Mouse (Mus musculus) cerebellum, postnatal 4 days (tissue): ENCODE measurements around the gene Etnk2.

Experiments
- DNase-seq, 2 experiments: peaks; one replicate each; pipeline ENCODE4 v3.0.0; 2022; ENCODE audit warnings: low spot score in 2 of 2, mixed read lengths in 1 of 2

The Etnk2 gene

GRCm38 (mm10) chr1:133417113-133417512 lies 53.7 kb downstream of the Etnk2 start:
- DNase-seq, result no peak

- DNase-seq, result no peak
Measured at GRCm38 (mm10) chr1:133417539-133417938, 54.2 kb downstream of the Etnk2 start.

GRCm38 (mm10) chr1:133418164-133418800 lies 54.9 kb downstream of the Etnk2 start:
- DNase-seq, result peak in 1 of 2 experiments; percentile 14

GRCm38 (mm10) chr1:133419178-133419834 lies 55.9 kb downstream of the Etnk2 start:
- DNase-seq, result no peak

GRCm38 (mm10) chr1:133420491-133420890 lies 57.1 kb downstream of the Etnk2 start:
- no peak for DNase-seq

- DNase-seq, result no peak
Measured at GRCm38 (mm10) chr1:133421061-133421460, 57.7 kb downstream of the Etnk2 start.

GRCm38 (mm10) chr1:133421975-133422570 lies 58.7 kb downstream of the Etnk2 start:
- no peak for DNase-seq

- peak in 1 of 2 experiments; percentile 13 for DNase-seq
Measured at GRCm38 (mm10) chr1:133422615-133423161, 59.3 kb downstream of the Etnk2 start.

- no peak for DNase-seq
Measured at GRCm38 (mm10) chr1:133423166-133423542, 59.8 kb downstream of the Etnk2 start.

- DNase-seq, result peak in 1 of 2 experiments; percentile 54
Measured at GRCm38 (mm10) chr1:133423543-133424480, 60.4 kb downstream of the Etnk2 start, which contains the start of gene Sox13. Gene Sox13, minus strand, starts transcription at chr1:133424377.

GRCm38 (mm10) chr1:133424547-133425140 lies 61.3 kb downstream of the Etnk2 start:
- no peak for DNase-seq
